Comparison of ENCODE assay signal across 20 mouse cellular contexts in the genomic region with DNA sequence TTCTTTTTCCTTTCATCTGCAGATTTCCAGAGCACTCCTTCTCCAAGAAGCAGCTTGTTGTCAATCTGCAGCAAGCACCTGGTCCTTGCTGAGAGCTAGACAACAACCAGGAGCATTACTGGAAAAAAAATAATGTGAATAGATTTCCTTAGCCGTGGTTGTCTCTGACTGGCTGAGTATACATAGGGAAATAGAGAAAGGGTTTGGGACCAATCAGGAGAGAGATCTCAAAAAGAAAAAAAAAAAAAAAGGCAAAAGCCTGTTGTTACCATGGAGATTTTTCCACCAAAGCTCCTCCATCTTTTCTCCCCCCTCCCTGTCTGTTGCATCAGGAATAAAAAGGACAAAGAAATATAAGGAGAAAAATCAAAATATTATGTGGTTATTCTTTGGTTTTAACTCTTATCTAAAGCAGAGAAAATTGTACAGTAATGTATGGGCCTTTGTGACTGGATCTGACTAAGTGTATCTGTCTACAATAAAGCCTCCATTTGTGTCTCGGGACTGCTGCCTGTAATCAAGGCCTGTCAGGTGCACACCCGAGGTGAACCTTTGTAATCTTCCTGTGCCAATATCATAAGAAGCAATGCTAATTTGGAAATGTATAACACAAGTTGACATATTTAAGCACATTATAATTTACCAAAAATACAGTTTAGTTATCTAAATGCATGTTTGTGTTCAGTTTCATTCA.
DNase-seq lines count a peak whose midpoint lies in the region; ATAC-seq lines count a peak whose summit lies in the region.
"Had no signal": no experiment of that assay in that cellular context is flagged by ENCODE, and none has a peak within 500 bp of the region (broad histone marks: within the 10 kb centered on the region; RNA-seq: fewer than 3 reads in every experiment).

No protein-coding gene starts in this region.

- 65% methylated on average over 3 of the region's 3 CpGs for WGBS in forebrain, embryonic 11.5 days
- WGBS in forebrain, embryonic 10.5 days, result 81% methylated on average over 3 of the region's 3 CpGs
- WGBS in neural tube, embryonic 13.5 days, result 73% methylated on average over 3 of the region's 3 CpGs
- 63% methylated on average over 3 of the region's 3 CpGs for WGBS in midbrain, embryonic 12.5 days

- H3K4me3 ChIP-seq in forebrain, embryonic 11.5 days (ENCODE audit: low read depth, low read length), result no peak overlapping the region
- no peak overlapping the region for H3K4me3 ChIP-seq in forebrain, embryonic 10.5 days
- H3K4me3 ChIP-seq in neural tube, embryonic 13.5 days, result no peak overlapping the region
- H3K4me3 ChIP-seq in midbrain, embryonic 12.5 days, result no peak overlapping the region
- H3K4me3 ChIP-seq: embryonic facial prominence, embryonic 12.5 days; heart, embryonic 10.5 days; limb, embryonic 13.5 days; stomach, embryonic 15.5 days had no signal

- DNase-seq in forebrain, embryonic 11.5 days (ENCODE audit: low spot score), result no peak
- no peak for DNase-seq in forebrain, embryonic 10.5 days (ENCODE audit: extremely low spot score, low spot score)
- no peak for DNase-seq in neural tube, embryonic 10.5 days (ENCODE audit: extremely low spot score, low spot score)
- DNase-seq in cerebellum, adult 11 months, result no peak
- DNase-seq in c-Kit-positive CD71-positive TER-119-positive erythroid progenitor cells, embryonic 14.5 days (ENCODE audit: low spot score), result no peak
- no peak for DNase-seq in kidney, adult 11 months
- DNase-seq: adrenal gland, postnatal 25 days; cerebellum, postnatal 36 days; gastrocnemius, postnatal 14 days; heart, postnatal 14 days; kidney, postnatal 14 days; spleen, adult 18-20 months had no signal

- H3K4me2 ChIP-seq in forebrain, embryonic 11.5 days (ENCODE audit: low read depth, low read length, severe bottlenecking), result no peak overlapping the region
- peak overlapping the region; percentile 14; the same call in 1 of the 2 replicates for H3K4me2 ChIP-seq in neural tube, embryonic 13.5 days
- no peak overlapping the region for H3K4me2 ChIP-seq in midbrain, embryonic 12.5 days (replicated peaks)
- H3K4me2 ChIP-seq: embryonic facial prominence, embryonic 12.5 days; limb, embryonic 13.5 days; stomach, embryonic 15.5 days had no signal

- H3K9me3 ChIP-seq in forebrain, embryonic 11.5 days (ENCODE audit: control insufficient read depth, low read length), result no peaks in the 10 kb centered on the region
- peaks cover 5% of the 10 kb centered on the region; the same call in 1 of the 2 replicates for H3K9me3 ChIP-seq in forebrain, embryonic 10.5 days
- no peaks in the 10 kb centered on the region; the same call in 1 of the 2 replicates for H3K9me3 ChIP-seq in neural tube, embryonic 13.5 days
- no peaks in the 10 kb centered on the region for H3K9me3 ChIP-seq in midbrain, embryonic 12.5 days
- H3K9me3 ChIP-seq: limb, embryonic 13.5 days; stomach, embryonic 15.5 days had no signal

- H3K27ac ChIP-seq in forebrain, embryonic 11.5 days (ENCODE audit: low read depth, low read length), result no peak overlapping the region
- no peak overlapping the region for H3K27ac ChIP-seq in forebrain, embryonic 10.5 days
- H3K27ac ChIP-seq in neural tube, embryonic 13.5 days (replicated peaks), result no peak overlapping the region
- no peak overlapping the region for H3K27ac ChIP-seq in midbrain, embryonic 12.5 days (replicated peaks)
- H3K27ac ChIP-seq: embryonic facial prominence, embryonic 12.5 days; heart, embryonic 10.5 days; limb, embryonic 13.5 days; stomach, embryonic 15.5 days had no signal

- H3K4me1 ChIP-seq in forebrain, embryonic 11.5 days (replicated peaks; ENCODE audit: control insufficient read depth, insufficient read depth, low read length), result no peaks in the 10 kb centered on the region
- no peaks in the 10 kb centered on the region for H3K4me1 ChIP-seq in forebrain, embryonic 10.5 days
- H3K4me1 ChIP-seq in neural tube, embryonic 13.5 days (replicated peaks), result no peaks in the 10 kb centered on the region
- no peaks in the 10 kb centered on the region for H3K4me1 ChIP-seq in midbrain, embryonic 12.5 days
- H3K4me1 ChIP-seq: embryonic facial prominence, embryonic 12.5 days; heart, embryonic 10.5 days; limb, embryonic 13.5 days; stomach, embryonic 15.5 days had no signal

- H3K9ac ChIP-seq in forebrain, embryonic 11.5 days (ENCODE audit: low read length), result no peak overlapping the region
- no peak overlapping the region for H3K9ac ChIP-seq in neural tube, embryonic 13.5 days
- no peak overlapping the region for H3K9ac ChIP-seq in midbrain, embryonic 12.5 days (replicated peaks)
- H3K9ac ChIP-seq: embryonic facial prominence, embryonic 12.5 days; limb, embryonic 13.5 days; stomach, embryonic 15.5 days had no signal

- no peaks in the 10 kb centered on the region for H3K27me3 ChIP-seq in forebrain, embryonic 11.5 days (ENCODE audit: control insufficient read depth, insufficient read depth, low read length)
- no peaks in the 10 kb centered on the region for H3K27me3 ChIP-seq in forebrain, embryonic 10.5 days (ENCODE audit: poor library complexity, severe bottlenecking)
- no peaks in the 10 kb centered on the region for H3K27me3 ChIP-seq in neural tube, embryonic 13.5 days
- H3K27me3 ChIP-seq in midbrain, embryonic 12.5 days, result no peaks in the 10 kb centered on the region
- H3K27me3 ChIP-seq: CH12.LX; embryonic facial prominence, embryonic 12.5 days; limb, embryonic 13.5 days; stomach, embryonic 15.5 days had no signal

- ATAC-seq in forebrain, embryonic 11.5 days (replicated peaks; ENCODE audit: low FRiP score), result 0 out of 2 replicates have a peak, but pooled peaks have one; percentile 39
- no peak for ATAC-seq in neural tube, embryonic 13.5 days (ENCODE audit: low read depth)
- peak; percentile 56 for ATAC-seq in midbrain, embryonic 12.5 days (ENCODE audit: low FRiP score, low read depth)
- ATAC-seq: intestine, embryonic 16.5 days had no signal

- H3K36me3 ChIP-seq in forebrain, embryonic 11.5 days (ENCODE audit: control insufficient read depth, insufficient read depth, low read length), result no peaks in the 10 kb centered on the region
- H3K36me3 ChIP-seq in forebrain, embryonic 10.5 days (replicated peaks), result no peaks in the 10 kb centered on the region
- H3K36me3 ChIP-seq in neural tube, embryonic 13.5 days, result no peaks in the 10 kb centered on the region
- H3K36me3 ChIP-seq in midbrain, embryonic 12.5 days, result no peaks in the 10 kb centered on the region
- H3K36me3 ChIP-seq: embryonic facial prominence, embryonic 12.5 days; heart, embryonic 10.5 days; limb, embryonic 13.5 days; stomach, embryonic 15.5 days had no signal
